14 mouse cellular contexts compared by ENCODE assay signal in genomic region chr4:82573291-82573605, GRCm38 (mm10).
DNase-seq lines count a peak whose midpoint lies in the region; ATAC-seq lines count a peak whose summit lies in the region.
"Had no signal": no experiment of that assay in that cellular context is flagged by ENCODE, and none has a peak within 500 bp of the region (broad histone marks: within the 10 kb centered on the region; RNA-seq: fewer than 3 reads in every experiment).

No protein-coding gene starts in this region.

- no peak overlapping the region for H3K9ac ChIP-seq in hindbrain, embryonic 15.5 days
- H3K9ac ChIP-seq in hindbrain, embryonic 11.5 days (ENCODE audit: low read depth, low read length) = no peak overlapping the region
- no peak overlapping the region for H3K9ac ChIP-seq in neural tube, embryonic 14.5 days (replicated peaks; ENCODE audit: low read depth, low read length)
- no peak overlapping the region for H3K9ac ChIP-seq in neural tube, embryonic 15.5 days (replicated peaks)
- H3K9ac ChIP-seq: liver, embryonic 15.5 days; neural tube, embryonic 13.5 days had no signal

- ATAC-seq in hindbrain, embryonic 15.5 days (ENCODE audit: low FRiP score, low read depth) = no peak
- no peak for ATAC-seq in hindbrain, embryonic 11.5 days (ENCODE audit: low FRiP score)
- ATAC-seq in neural tube, embryonic 14.5 days (ENCODE audit: low read depth) = 0 out of 2 replicates have a peak, but pooled peaks have one; percentile 11
- no peak for ATAC-seq in neural tube, embryonic 15.5 days (ENCODE audit: low FRiP score)
- ATAC-seq: inflammation-experienced regulatory T-cells, adult 6 months had no signal

- H3K27me3 ChIP-seq in hindbrain, embryonic 15.5 days = no peaks in the 10 kb centered on the region
- no peaks in the 10 kb centered on the region for H3K27me3 ChIP-seq in hindbrain, embryonic 11.5 days (ENCODE audit: control insufficient read depth, insufficient read depth, low read length)
- H3K27me3 ChIP-seq in neural tube, embryonic 14.5 days (ENCODE audit: control insufficient read depth, insufficient read depth, low read length) = no peaks in the 10 kb centered on the region
- H3K27me3 ChIP-seq in neural tube, embryonic 15.5 days (replicated peaks) = no peaks in the 10 kb centered on the region
- H3K27me3 ChIP-seq: liver, embryonic 15.5 days; neural tube, embryonic 13.5 days had no signal

- peak overlapping the region; percentile 2; the same call in 1 of the 2 replicates for H3K4me2 ChIP-seq in hindbrain, embryonic 15.5 days
- no peak overlapping the region for H3K4me2 ChIP-seq in hindbrain, embryonic 11.5 days (replicated peaks; ENCODE audit: low read depth, low read length)
- H3K4me2 ChIP-seq in neural tube, embryonic 14.5 days (ENCODE audit: low read depth, low read length) = no peak overlapping the region
- no peak overlapping the region for H3K4me2 ChIP-seq in neural tube, embryonic 15.5 days
- H3K4me2 ChIP-seq: liver, embryonic 15.5 days; neural tube, embryonic 13.5 days had no signal

- no peaks in the 10 kb centered on the region; the same call in 1 of the 2 replicates for H3K4me1 ChIP-seq in hindbrain, embryonic 15.5 days (replicated peaks)
- no peaks in the 10 kb centered on the region for H3K4me1 ChIP-seq in hindbrain, embryonic 11.5 days (replicated peaks; ENCODE audit: control insufficient read depth, insufficient read depth, low read length)
- no peaks in the 10 kb centered on the region for H3K4me1 ChIP-seq in neural tube, embryonic 14.5 days (ENCODE audit: control insufficient read depth, insufficient read depth, low read length)
- peaks cover 5% of the 10 kb centered on the region for H3K4me1 ChIP-seq in neural tube, embryonic 15.5 days
- H3K4me1 ChIP-seq: liver, embryonic 15.5 days had no signal

- no peak overlapping the region for H3K27ac ChIP-seq in hindbrain, embryonic 15.5 days (replicated peaks)
- no peak overlapping the region for H3K27ac ChIP-seq in hindbrain, embryonic 11.5 days (ENCODE audit: low read depth, low read length)
- H3K27ac ChIP-seq in neural tube, embryonic 14.5 days (ENCODE audit: low read depth, low read length) = no peak overlapping the region
- no peak overlapping the region for H3K27ac ChIP-seq in neural tube, embryonic 15.5 days (replicated peaks)
- H3K27ac ChIP-seq: liver, embryonic 15.5 days; neural tube, embryonic 13.5 days had no signal

- intact Hi-C loops in gastrocnemius, postnatal 14 days (cut with DNase I; ENCODE audit: low total_unique reads) = no loop called here

- no peak overlapping the region for H3K4me3 ChIP-seq in hindbrain, embryonic 15.5 days
- H3K4me3 ChIP-seq in hindbrain, embryonic 11.5 days (ENCODE audit: low read depth, low read length) = no peak overlapping the region
- no peak overlapping the region for H3K4me3 ChIP-seq in neural tube, embryonic 14.5 days (ENCODE audit: low read depth, low read length)
- no peak overlapping the region for H3K4me3 ChIP-seq in neural tube, embryonic 15.5 days (replicated peaks)
- H3K4me3 ChIP-seq: liver, embryonic 15.5 days; neural tube, embryonic 13.5 days had no signal

- 55% methylated on average over 7 of the region's 7 CpGs for WGBS in hindbrain, embryonic 15.5 days
- WGBS in hindbrain, embryonic 11.5 days = 73% methylated on average over 7 of the region's 7 CpGs
- 76% methylated on average over 7 of the region's 7 CpGs for WGBS in neural tube, embryonic 14.5 days
- 83% methylated on average over 7 of the region's 7 CpGs for WGBS in neural tube, embryonic 15.5 days

- peak; percentile 63 for DNase-seq in gastrocnemius, postnatal 25 days
- DNase-seq in gastrocnemius, postnatal 14 days = no peak
- DNase-seq in hindbrain, embryonic 11.5 days (ENCODE audit: low spot score) = no peak
- DNase-seq in thymus, postnatal 4 days = no peak
- DNase-seq: cerebellum, adult 11-12 months; cerebellum, postnatal 36 days; thymus, adult 18-20 months had no signal

- no peaks in the 10 kb centered on the region for H3K36me3 ChIP-seq in hindbrain, embryonic 15.5 days
- H3K36me3 ChIP-seq in hindbrain, embryonic 11.5 days (ENCODE audit: control insufficient read depth, insufficient read depth, low read length) = no peaks in the 10 kb centered on the region
- H3K36me3 ChIP-seq in neural tube, embryonic 14.5 days (ENCODE audit: control insufficient read depth, insufficient read depth, low read length) = no peaks in the 10 kb centered on the region
- H3K36me3 ChIP-seq in neural tube, embryonic 15.5 days = no peaks in the 10 kb centered on the region
- H3K36me3 ChIP-seq: G1E; liver, embryonic 15.5 days; neural tube, embryonic 13.5 days had no signal

- no peaks in the 10 kb centered on the region for H3K9me3 ChIP-seq in hindbrain, embryonic 15.5 days
- H3K9me3 ChIP-seq in hindbrain, embryonic 11.5 days (ENCODE audit: control insufficient read depth, low read length) = no peaks in the 10 kb centered on the region
- H3K9me3 ChIP-seq in neural tube, embryonic 14.5 days (ENCODE audit: control insufficient read depth, low read length) = no peaks in the 10 kb centered on the region
- no peaks in the 10 kb centered on the region for H3K9me3 ChIP-seq in neural tube, embryonic 15.5 days (replicated peaks)
- H3K9me3 ChIP-seq: liver, embryonic 15.5 days; neural tube, embryonic 13.5 days had no signal
